Mouse (Mus musculus): ENCODE data around the gene Med17. TPM values are rescaled to one million over a fixed set of nuclear protein-coding genes. Genes with fewer than 3 reads are reported as not detected.

Med17 gene
- polyA plus RNA-seq (2017; shearing (Covaris generic)), result 51.1 TPM

GRCm38 (mm10) chr9:15279649-15280490, at the start of gene Med17:
Gene Med17 (minus strand): TSS chr9:15279931.

GRCm38 (mm10) chr9:15306398-15307119, 26.8 kb upstream of the Med17 start, which contains the start of gene 4931406C07Rik:
Gene 4931406C07Rik (minus strand): TSS chr9:15306448.

DNA sequence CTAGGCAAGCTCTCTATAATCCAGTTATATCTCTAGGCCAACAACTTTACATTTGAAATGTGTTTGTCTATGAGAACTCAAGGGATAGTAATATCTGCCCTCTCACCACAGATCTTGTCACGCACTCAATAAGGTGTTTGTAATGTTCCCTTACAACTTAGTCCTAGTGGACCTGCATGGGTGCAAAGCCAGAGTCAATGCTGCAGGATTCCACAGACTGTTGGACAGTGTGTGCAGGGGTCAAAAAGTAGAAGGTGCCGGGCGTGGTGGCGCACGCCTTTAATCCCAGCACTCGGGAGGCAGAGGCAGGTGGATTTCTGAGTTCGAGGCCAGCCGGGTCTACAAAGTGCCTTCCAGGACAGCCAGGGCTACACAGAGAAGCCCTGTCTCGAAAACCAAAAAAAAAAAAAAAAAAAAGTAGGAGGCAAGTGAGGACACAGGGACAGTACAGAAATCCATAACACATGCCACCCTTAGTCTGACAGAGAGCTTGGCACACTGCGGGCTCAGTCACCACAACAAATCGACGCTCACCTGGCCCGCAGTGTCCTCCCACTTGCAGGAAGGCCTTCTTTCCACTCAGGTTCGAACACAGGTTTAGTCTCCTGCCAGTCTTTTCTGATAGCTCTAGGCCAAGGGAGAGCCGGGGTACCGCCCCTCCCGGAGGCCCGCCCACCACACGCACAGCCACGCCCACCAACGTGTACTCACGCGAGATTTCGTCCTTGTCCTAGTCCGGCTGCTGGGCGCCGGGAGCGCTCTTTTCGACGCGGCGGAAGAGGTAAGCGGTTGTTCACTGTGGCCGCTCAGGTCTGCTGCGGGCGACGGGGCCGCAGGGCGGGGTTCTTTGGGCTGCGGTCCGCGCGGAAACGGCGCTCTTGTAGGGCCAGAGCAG, 26.0 kb upstream of the Med17 start, which contains the start of gene Taf1d:
Gene Taf1d, plus strand, starts transcription at position 712 of the 895 bp plus-strand sequence.

GRCm38 (mm10) chr9:15239042-15239925, 40.4 kb downstream of the Med17 start, which contains the start of gene Vstm5:
Gene Vstm5 (plus strand): TSS chr9:15239045.

Other genes starting within 250 kb of the Med17 start
- 181 TPM for gene Panx1, start 234.5 kb downstream of the Med17 start, polyA plus RNA-seq (2017; shearing (Covaris generic))
- gene Hephl1, start 167.8 kb downstream of the Med17 start, polyA plus RNA-seq (2017; shearing (Covaris generic)), result 0.10 TPM
- gene Vstm5, start 40.9 kb downstream of the Med17 start, polyA plus RNA-seq (2017; shearing (Covaris generic)), result not detected
- 141 TPM for gene Taf1d, start 26.3 kb upstream of the Med17 start, polyA plus RNA-seq (2017; shearing (Covaris generic))
- gene 4931406C07Rik, start 26.5 kb upstream of the Med17 start, polyA plus RNA-seq (2017; shearing (Covaris generic)), result 2.1 TPM
- 20.0 TPM for gene Cep295, start 77.9 kb upstream of the Med17 start, polyA plus RNA-seq (2017; shearing (Covaris generic))
- 25.8 TPM for gene Smco4, start 213.5 kb upstream of the Med17 start, polyA plus RNA-seq (2017; shearing (Covaris generic))